Mouse (Mus musculus) liver, postnatal 0 days (tissue): Measurements from ENCODE around the gene Klf12. TPM values are rescaled to one million over a fixed set of nuclear protein-coding genes. Genes with fewer than 3 reads are reported as not detected.

Experiments
- ATAC-seq: fragments of 200-750 bp; cut with Nextera tagmentation; 2 replicates; pipeline ENCODE4 v1.8.0; 2017; ENCODE audit warnings: mild to moderate bottlenecking, moderate library complexity
- DNase-seq: peaks from one replicate; pipeline ENCODE4 v3.0.0-alpha.2; 2016
- H3K27ac ChIP-seq: fragments of 300-500 bp; sonication (generic); 2 replicates; pipeline ENCODE4 v1.5.1; 2014; ENCODE audit warnings: antibody characterized with exemption, moderate library complexity, mild to moderate bottlenecking, low read depth
- H3K27me3 ChIP-seq: fragments of 300-500 bp; sonication (generic); 2 replicates; pipeline ENCODE4 v1.6.1; 2014; ENCODE audit warnings: low read length, control low read depth, mixed read lengths; ENCODE audit not compliant: insufficient read depth
- H3K36me3 ChIP-seq: fragments of 300-500 bp; sonication (generic); replicated peaks from 2 replicates; pipeline ENCODE4 v1.6.1; 2014; ENCODE audit warnings: mild to moderate bottlenecking, control low read depth, low read length, moderate library complexity, mixed read lengths; ENCODE audit not compliant: insufficient read depth
- H3K4me1 ChIP-seq: fragments of 300-500 bp; sonication (generic); 2 replicates; pipeline ENCODE4 v1.6.1; 2014; ENCODE audit warnings: antibody characterized with exemption, mild to moderate bottlenecking, control low read depth; ENCODE audit not compliant: insufficient read depth
- H3K4me2 ChIP-seq: fragments of 300-500 bp; sonication (generic); 2 replicates; pipeline ENCODE4 v1.6.1; 2014; ENCODE audit warnings: low read depth, mild to moderate bottlenecking, low read length, moderate library complexity, mixed read lengths
- H3K4me3 ChIP-seq: fragments of 300-500 bp; sonication (generic); 2 replicates; pipeline ENCODE4 v1.5.1; 2014; ENCODE audit warnings: low read depth, low read length
- H3K9ac ChIP-seq: fragments of 300-500 bp; sonication (generic); replicated peaks from 2 replicates; pipeline ENCODE4 v1.6.1; 2014; ENCODE audit warnings: mild to moderate bottlenecking, moderate library complexity
- H3K9me3 ChIP-seq: fragments of 300-500 bp; sonication (generic); 2 replicates; pipeline ENCODE4 v1.6.1; 2016; ENCODE audit warnings: mild to moderate bottlenecking, control low read depth, low read length, mixed read lengths
- CTCF ChIP-seq: sonication (generic); IDR thresholded peaks from 2 replicates; pipeline ENCODE4 v1.5.1; 2016; ENCODE audit warnings: antibody characterized with exemption, low read depth
- EP300 ChIP-seq: IDR thresholded peaks from 2 replicates; pipeline ENCODE4 v1.6.1; 2016; ENCODE audit warnings: antibody characterized with exemption, low read depth, mild to moderate bottlenecking
- WGBS: fragments of 180-500 bp; shearing (Covaris S2); extraction: QIAGEN DNeasy Blood & Tissue Kit; methylation state at CpG from one replicate; pipeline ENCODE4 v1.1.7; 2014; ENCODE audit not compliant: insufficient replicate concordance; 5-methylcytosine and 5-hydroxymethylcytosine counted together
- polyA plus RNA-seq: library from polyadenylated mRNA; unstranded; fragments of >200 nt; fragmentation: Nextera tagmentation; extraction: Ambion mirVana; gene quantifications from 2 replicates; pipeline ENCODE4 v1.2.1, GENCODE M21; 2015

Gene Klf12
- polyA plus RNA-seq, 1 experiment from 2014 or later: 5.2 TPM

DNA sequence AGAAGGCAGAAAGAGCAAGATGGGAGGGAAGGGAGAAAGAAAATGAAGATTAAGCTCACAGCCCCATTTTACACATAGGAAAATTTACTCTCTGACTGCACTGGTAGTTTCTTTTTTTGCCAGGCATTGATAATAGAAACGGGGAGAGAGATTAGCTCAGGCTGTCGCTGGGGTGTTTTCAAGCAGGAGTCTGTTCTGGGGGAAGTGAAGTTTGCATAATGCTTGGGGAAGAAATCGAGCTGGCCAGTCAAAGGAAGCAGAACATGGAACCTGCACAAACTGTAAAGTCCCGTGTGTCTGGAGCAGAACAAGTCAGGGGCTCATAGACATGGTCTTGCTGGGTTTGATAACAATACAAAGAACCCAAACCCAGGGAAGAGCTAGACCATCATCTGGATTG is 204.9 kb downstream of the Klf12 start:
- H3K27me3 ChIP-seq: no peaks in the 10 kb centered on the region
- no peak overlapping the region for H3K4me3 ChIP-seq
- DNase-seq: no peak
- H3K4me2 ChIP-seq: no peak overlapping the region
- 39% methylated on average over 4 of the region's 4 CpGs for WGBS
- ATAC-seq: no peak
- no peaks in the 10 kb centered on the region for H3K4me1 ChIP-seq
- H3K36me3 ChIP-seq: no peaks in the 10 kb centered on the region
- H3K9ac ChIP-seq: no peak overlapping the region
- TF ChIP-seq EP300: no peak
- no peak for TF ChIP-seq CTCF
- H3K9me3 ChIP-seq: no peaks in the 10 kb centered on the region
- no peak overlapping the region for H3K27ac ChIP-seq

DNA sequence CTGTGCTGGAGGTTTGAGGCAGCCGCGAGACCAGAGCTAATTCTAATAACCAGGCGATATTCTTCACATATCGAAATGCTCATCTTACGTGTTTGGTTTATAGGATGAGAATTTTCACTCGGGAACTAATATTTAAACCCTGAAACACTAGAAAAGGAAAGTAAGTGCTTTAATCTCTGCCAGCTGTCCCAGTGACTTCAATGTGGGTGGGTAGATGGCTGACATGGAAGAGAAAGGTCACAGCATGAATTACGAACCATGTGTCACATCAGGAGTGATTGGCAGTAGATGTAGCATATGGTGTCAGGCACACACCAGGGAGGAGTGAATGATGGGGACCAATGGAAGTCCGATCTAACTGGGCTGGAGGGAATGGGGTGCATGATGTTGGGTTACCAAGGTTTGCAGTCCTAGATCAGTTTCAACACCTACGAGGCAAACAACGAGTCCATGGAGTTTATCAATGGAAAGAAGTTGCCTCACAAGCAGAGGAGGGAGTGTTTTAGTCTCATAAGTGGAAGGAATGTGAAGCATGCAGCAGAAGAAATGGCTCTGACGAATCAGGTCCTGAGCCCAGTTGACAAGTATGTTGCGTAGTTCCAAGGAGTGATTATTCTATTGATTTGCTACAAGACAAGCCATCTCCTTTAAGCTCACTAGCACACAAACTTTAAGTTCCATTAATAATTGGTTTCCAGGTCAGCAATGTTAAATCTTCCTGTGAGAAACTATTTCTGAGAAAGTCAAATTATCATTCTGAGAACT is 211.9 kb downstream of the Klf12 start:
- no peaks in the 10 kb centered on the region for H3K36me3 ChIP-seq
- H3K4me3 ChIP-seq: no peak overlapping the region
- ATAC-seq (no peak), DNase-seq (no peak)
- WGBS: 82% methylated on average over 12 of the region's 12 CpGs
- H3K9ac ChIP-seq: no peak overlapping the region
- no peaks in the 10 kb centered on the region for H3K9me3 ChIP-seq
- no peak overlapping the region for H3K4me2 ChIP-seq
- H3K4me1 ChIP-seq: no peaks in the 10 kb centered on the region
- H3K27me3 ChIP-seq: no peaks in the 10 kb centered on the region
- no peak overlapping the region for H3K27ac ChIP-seq
- TF ChIP-seq EP300 (no peak), CTCF (no peak)

DNA sequence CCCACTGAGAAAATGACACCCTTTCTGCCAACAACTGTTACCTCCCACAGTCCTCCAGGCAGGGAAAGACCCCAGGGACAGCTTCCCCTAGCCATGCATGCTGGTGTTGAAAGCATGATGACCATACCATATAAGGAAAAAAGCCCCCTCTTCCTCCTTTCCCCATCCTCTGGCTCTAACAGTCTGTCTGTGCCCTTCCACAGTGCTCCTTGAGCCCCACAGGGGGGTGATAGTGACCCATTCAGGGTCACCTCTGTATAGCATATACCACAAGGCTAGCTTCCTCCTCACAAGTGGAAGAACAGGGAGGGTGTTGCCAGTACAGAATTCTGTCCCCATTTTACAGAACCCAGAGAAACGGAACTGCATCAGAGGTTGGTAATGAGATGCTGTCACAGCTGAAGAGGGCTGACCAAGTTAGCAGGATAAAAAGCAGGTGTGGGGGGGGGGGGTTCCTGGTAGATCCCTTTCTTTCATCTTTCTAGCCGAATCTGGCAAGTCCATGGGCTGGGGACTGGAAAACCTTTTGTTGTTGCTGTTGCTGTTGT is 214.9 kb downstream of the Klf12 start:
- no peak for DNase-seq

DNA sequence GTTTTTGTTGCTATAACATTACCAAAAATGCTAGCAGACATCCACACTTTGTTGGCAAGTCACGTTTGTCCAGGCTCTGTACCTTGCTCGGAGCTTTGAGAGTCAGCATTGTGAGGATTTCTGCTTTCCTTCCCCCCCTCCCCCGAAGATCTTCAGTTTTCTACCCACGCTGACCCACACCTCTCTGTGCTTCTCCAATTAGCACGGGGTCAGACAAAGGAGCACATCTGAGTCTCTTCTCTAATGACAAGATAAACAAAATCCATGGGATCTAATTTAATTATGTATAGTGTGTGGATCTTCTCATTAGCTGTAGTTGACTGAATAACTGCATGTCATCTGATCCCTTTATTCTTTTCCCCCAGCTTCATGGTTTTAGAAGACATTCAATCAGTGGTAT is 215.8 kb downstream of the Klf12 start:
- Histone ChIP-seq H3K4me1 (no peaks in the 10 kb centered on the region), H3K36me3 (no peaks in the 10 kb centered on the region)
- WGBS: 68% methylated on average over 5 of the region's 5 CpGs

More for the DNA sequence above, 214.9 kb downstream of the Klf12 start:
- no peak for ATAC-seq
- H3K36me3 ChIP-seq: no peaks in the 10 kb centered on the region
- H3K9ac ChIP-seq: no peak overlapping the region
- H3K27me3 ChIP-seq: no peaks in the 10 kb centered on the region
- 63% methylated on average over 2 of the region's 2 CpGs for WGBS
- H3K9me3 ChIP-seq: no peaks in the 10 kb centered on the region
- H3K27ac ChIP-seq: no peak overlapping the region
- H3K4me2 ChIP-seq: no peak overlapping the region
- no peak for TF ChIP-seq EP300
- no peak for TF ChIP-seq CTCF
- no peak overlapping the region for H3K4me3 ChIP-seq
- no peaks in the 10 kb centered on the region for H3K4me1 ChIP-seq

DNA sequence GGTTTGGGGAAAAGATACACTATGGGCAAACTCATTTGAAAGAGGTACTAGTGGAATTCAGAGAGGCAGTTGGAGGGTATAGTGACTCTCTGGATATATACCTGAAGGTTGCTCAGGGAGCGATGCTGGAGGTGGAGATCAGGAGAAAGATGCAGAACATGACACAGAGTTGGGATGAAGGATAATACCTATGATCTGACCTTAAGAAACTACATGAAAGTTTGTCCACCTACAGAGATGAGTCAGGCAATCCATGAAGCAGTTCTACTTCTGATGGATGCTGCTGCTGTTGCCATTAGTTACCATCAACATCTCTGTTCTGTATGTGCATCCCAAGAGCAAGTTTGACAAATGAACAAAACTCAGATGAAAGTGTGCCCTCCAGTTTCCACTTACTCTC is 222.0 kb downstream of the Klf12 start:
- Histone ChIP-seq H3K27ac (no peak overlapping the region), H3K4me1 (no peaks in the 10 kb centered on the region), H3K4me2 (no peak overlapping the region), H3K27me3 (no peaks in the 10 kb centered on the region), H3K4me3 (no peak overlapping the region), H3K9ac (no peak overlapping the region), H3K9me3 (no peaks in the 10 kb centered on the region), H3K36me3 (no peaks in the 10 kb centered on the region)
- DNase-seq (no peak), ATAC-seq (no peak)
- no peak for TF ChIP-seq EP300
- 95% methylated on average over 1 of the region's 1 CpGs for WGBS

More for the DNA sequence above, 215.8 kb downstream of the Klf12 start:
- Histone ChIP-seq H3K9me3 (no peaks in the 10 kb centered on the region), H3K9ac (no peak overlapping the region), H3K4me2 (no peak overlapping the region), H3K4me3 (no peak overlapping the region), H3K27me3 (no peaks in the 10 kb centered on the region), H3K27ac (no peak overlapping the region)
- no peak for ATAC-seq
- TF ChIP-seq CTCF: no peak
- no peak for TF ChIP-seq EP300
- no peak for DNase-seq

DNA sequence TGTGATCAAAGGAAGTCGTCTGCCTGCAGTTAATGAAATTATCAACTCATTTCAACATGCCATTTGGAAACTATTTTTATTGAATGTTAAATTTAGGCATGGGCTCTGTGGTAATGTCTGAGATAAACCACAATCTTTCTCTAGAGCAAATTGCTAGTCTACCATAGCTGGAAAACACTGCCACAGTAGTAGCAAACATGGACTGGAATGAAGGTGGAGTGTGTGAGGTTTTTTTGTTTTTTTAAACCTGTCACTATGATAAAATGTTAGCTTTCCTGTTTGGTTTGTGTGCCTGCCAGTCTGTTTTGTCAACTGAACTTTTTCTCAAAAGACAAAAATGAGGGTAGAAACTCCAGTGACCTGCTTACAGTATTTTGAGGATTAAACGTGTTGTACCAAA is 230.3 kb downstream of the Klf12 start:
- no peak for TF ChIP-seq CTCF
- no peaks in the 10 kb centered on the region for H3K4me1 ChIP-seq
- no peaks in the 10 kb centered on the region for H3K9me3 ChIP-seq
- no peak overlapping the region for H3K4me2 ChIP-seq
- 62% methylated on average over 2 of the region's 2 CpGs for WGBS
- no peaks in the 10 kb centered on the region for H3K27me3 ChIP-seq
- H3K36me3 ChIP-seq: no peaks in the 10 kb centered on the region
- no peak for ATAC-seq
- H3K4me3 ChIP-seq: no peak overlapping the region
- H3K27ac ChIP-seq: no peak overlapping the region
- DNase-seq: no peak
- no peak overlapping the region for H3K9ac ChIP-seq
